In the genomic region with DNA sequence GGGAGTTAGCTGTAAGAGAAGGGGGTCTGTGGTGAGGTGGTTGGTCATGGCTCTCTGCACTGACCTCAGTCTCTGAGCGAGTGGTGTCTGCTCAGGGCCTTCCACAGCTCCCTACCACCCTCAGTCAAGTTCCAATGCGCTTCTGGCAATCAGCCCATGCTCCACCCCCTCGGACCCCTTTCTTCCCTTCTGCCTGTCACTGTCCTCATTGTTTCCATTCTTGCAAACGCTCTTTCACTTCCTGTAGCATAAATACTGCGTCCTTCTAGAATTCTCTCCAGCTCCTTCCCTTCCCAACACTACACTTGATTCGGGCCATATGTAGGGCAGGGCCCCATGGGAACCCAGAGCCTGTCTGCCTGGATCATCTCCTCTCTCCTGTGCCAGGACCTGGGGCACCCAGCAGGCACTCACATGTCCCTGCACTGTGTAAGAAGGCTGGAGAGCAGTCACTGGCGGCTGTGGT, we compare ENCODE assay signal across 8 mouse cellular contexts. TPM values are rescaled to one million over a fixed set of nuclear protein-coding genes. Genes with fewer than 3 reads are reported as not detected.
DNase-seq lines count a peak whose midpoint lies in the region; ATAC-seq lines count a peak whose summit lies in the region.

No protein-coding gene starts in this region.

- H3K27me3 ChIP-seq in limb, embryonic 15.5 days: no peaks in the 10 kb centered on the region
- no peaks in the 10 kb centered on the region for H3K27me3 ChIP-seq in stomach, embryonic 14.5 days (ENCODE audit: control insufficient read depth, insufficient read depth, low read length)

- DNase-seq in gastrocnemius, postnatal 10 days: peak; percentile 35
- DNase-seq in gastrocnemius, postnatal 36 days: no peak
- peak; percentile 91 for DNase-seq in cerebellum, adult 11-12 months
- DNase-seq in gonadal fat pad, adult 2 months (ENCODE audit: low read depth): peak; percentile 26
- DNase-seq in thymus, postnatal 36 days: no peak
- no peak for DNase-seq in gastrocnemius, postnatal 14 days

- intact Hi-C loops in gastrocnemius, postnatal 36 days (cut with DNase I): loop anchor here (2.0 to 5.0 kb wide), 4 partner anchors 37 to 362 kb away; no protein-coding TSS in a partner anchor
- intact Hi-C loops in gastrocnemius, postnatal 14 days (cut with DNase I; ENCODE audit: low total_unique reads): loop anchor here (2.0 to 10.0 kb wide), 3 partner anchors 102 to 384 kb away; no protein-coding TSS in a partner anchor

- H3K27ac ChIP-seq in limb, embryonic 15.5 days: peak overlapping the region; percentile 30; the same call in 1 of the 2 replicates
- peak overlapping the region; percentile 44; the same call in 1 of the 2 replicates for H3K27ac ChIP-seq in stomach, embryonic 14.5 days (ENCODE audit: low read length)

- peak overlapping the region; percentile 18; the same call in 1 of the 2 replicates for H3K4me3 ChIP-seq in limb, embryonic 15.5 days
- peak overlapping the region; percentile 15; the same call in 1 of the 2 replicates for H3K4me3 ChIP-seq in stomach, embryonic 14.5 days (ENCODE audit: low read depth, low read length)

- H3K4me1 ChIP-seq in limb, embryonic 15.5 days: peaks cover 11% of the 10 kb centered on the region
- peaks cover 11% of the 10 kb centered on the region for H3K4me1 ChIP-seq in stomach, embryonic 14.5 days (ENCODE audit: control insufficient read depth, insufficient read depth, low read length)

- peak overlapping the region; percentile 48 for H3K4me2 ChIP-seq in limb, embryonic 15.5 days
- H3K4me2 ChIP-seq in stomach, embryonic 14.5 days (replicated peaks; ENCODE audit: low read depth, low read length): peak overlapping the region; percentile 43

- H3K9me3 ChIP-seq in limb, embryonic 15.5 days: no peaks in the 10 kb centered on the region
- no peaks in the 10 kb centered on the region for H3K9me3 ChIP-seq in stomach, embryonic 14.5 days (ENCODE audit: control insufficient read depth, low read depth, low read length)

- no peaks in the 10 kb centered on the region for H3K36me3 ChIP-seq in limb, embryonic 15.5 days
- no peaks in the 10 kb centered on the region for H3K36me3 ChIP-seq in stomach, embryonic 14.5 days (ENCODE audit: control insufficient read depth, insufficient read depth, low read length)

- 21% methylated on average over 7 of the region's 7 CpGs for WGBS in limb, embryonic 15.5 days
- 21% methylated on average over 7 of the region's 7 CpGs for WGBS in stomach, embryonic 14.5 days

- H3K9ac ChIP-seq in limb, embryonic 15.5 days: no peak overlapping the region
- no peak overlapping the region for H3K9ac ChIP-seq in stomach, embryonic 14.5 days (replicated peaks; ENCODE audit: low read depth, low read length)

- ATAC-seq in limb, embryonic 15.5 days (ENCODE audit: insufficient number of reproducible peaks, low FRiP score, low TSS enrichment, low read depth): peak; percentile 61; the same call in 1 of the 2 replicates
- peak; percentile 46 for ATAC-seq in stomach, embryonic 14.5 days (ENCODE audit: insufficient number of reproducible peaks, insufficient read depth, low FRiP score, low read depth)

RNA-seq across cellular contexts. Expression of a gene that starts 12.9 kb away (rescaled TPM):
- total RNA-seq in gastrocnemius, postnatal 10 days (2021): 10 to 100 TPM; 44.3 to 56.9 TPM
- 10 to 100 TPM; 37.6 to 46.5 TPM for total RNA-seq in gastrocnemius, postnatal 36 days (2021)
- 50.9 and 53.6 TPM in 2 replicates for polyA plus RNA-seq in gonadal fat pad, adult 2 months (2012; rRNA removed)
- 57.8 and 60.6 TPM in 2 replicates for polyA plus RNA-seq in limb, embryonic 15.5 days (2015; fragmentation: Nextera tagmentation; extraction: Ambion mirVana)
- 44.8 and 49.7 TPM in 2 replicates for polyA plus RNA-seq in stomach, embryonic 14.5 days (2014; fragmentation: Nextera tagmentation; extraction: Ambion mirVana)
- total RNA-seq in gastrocnemius, postnatal 14 days (2021): 10 to 100 TPM; 42.8 to 46.3 TPM

Comparison
In these comparisons a context has a peak if more than half of its experiments do, and no peak if none do; other contexts are left out.
1. DNase-seq: peak in gastrocnemius, postnatal 10 days (single experiment), cerebellum, adult 11-12 months (single experiment) and gonadal fat pad, adult 2 months (single experiment); none in gastrocnemius, postnatal 36 days (0 of 2), thymus, postnatal 36 days (0 of 2) and gastrocnemius, postnatal 14 days (single experiment).